Mouse (Mus musculus) lung, embryonic 16.5 days (tissue): ENCODE measurements around the gene H2-Eb2. TPM values are rescaled to one million over a fixed set of nuclear protein-coding genes. Genes with fewer than 3 reads are reported as not detected.

Experiments
- ATAC-seq: fragments of 200-750 bp; cut with Nextera tagmentation; 2 replicates; pipeline ENCODE4 v1.8.0; 2017; ENCODE audit warnings: low read depth, mild to moderate bottlenecking, moderate library complexity
- H3K27ac ChIP-seq: fragments of 300-500 bp; sonication (generic); 2 replicates; pipeline ENCODE4 v1.5.1; 2014; ENCODE audit warnings: mild to moderate bottlenecking, control low read depth, low read length
- H3K27me3 ChIP-seq: fragments of 300-500 bp; sonication (generic); 2 replicates; pipeline ENCODE4 v1.6.1; 2014; ENCODE audit warnings: low read depth, low read length, mixed read lengths; ENCODE audit not compliant: control insufficient read depth, insufficient read depth
- H3K36me3 ChIP-seq: fragments of 300-500 bp; sonication (generic); 2 replicates; pipeline ENCODE4 v1.6.1; 2014; ENCODE audit warnings: low read length; ENCODE audit not compliant: control insufficient read depth, insufficient read depth
- H3K4me1 ChIP-seq: fragments of 300-500 bp; sonication (generic); replicated peaks from 2 replicates; pipeline ENCODE4 v1.6.1; 2014; ENCODE audit warnings: low read length, mixed read lengths; ENCODE audit not compliant: control insufficient read depth, insufficient read depth
- H3K4me2 ChIP-seq: fragments of 300-500 bp; sonication (generic); 2 replicates; pipeline ENCODE4 v1.6.1; 2014; ENCODE audit warnings: low read depth, low read length, control low read depth
- H3K4me3 ChIP-seq: fragments of 300-500 bp; sonication (generic); 2 replicates; pipeline ENCODE4 v1.5.1; 2014; ENCODE audit warnings: mild to moderate bottlenecking, low read length, control low read depth
- H3K9ac ChIP-seq: fragments of 300-500 bp; sonication (generic); 2 replicates; pipeline ENCODE4 v1.6.1; 2014; ENCODE audit warnings: low read length, control low read depth
- H3K9me3 ChIP-seq: fragments of 300-500 bp; sonication (generic); 2 replicates; pipeline ENCODE4 v1.6.1; 2016; ENCODE audit warnings: low read length; ENCODE audit not compliant: control insufficient read depth
- WGBS: fragments of 180-500 bp; shearing (Covaris S2); extraction: QIAGEN DNeasy Blood & Tissue Kit; methylation state at CpG from one replicate; pipeline ENCODE4 v1.1.7; 2014; 5-methylcytosine and 5-hydroxymethylcytosine counted together
- polyA plus RNA-seq: library from polyadenylated mRNA; unstranded; fragments of >200 nt; fragmentation: Nextera tagmentation; extraction: Ambion mirVana; gene quantifications from 2 replicates; pipeline ENCODE4 v1.2.1, GENCODE M21; 2015

Gene H2-Eb2
- polyA plus RNA-seq, 1 experiment from 2014 or later: 0.04 TPM

DNA sequence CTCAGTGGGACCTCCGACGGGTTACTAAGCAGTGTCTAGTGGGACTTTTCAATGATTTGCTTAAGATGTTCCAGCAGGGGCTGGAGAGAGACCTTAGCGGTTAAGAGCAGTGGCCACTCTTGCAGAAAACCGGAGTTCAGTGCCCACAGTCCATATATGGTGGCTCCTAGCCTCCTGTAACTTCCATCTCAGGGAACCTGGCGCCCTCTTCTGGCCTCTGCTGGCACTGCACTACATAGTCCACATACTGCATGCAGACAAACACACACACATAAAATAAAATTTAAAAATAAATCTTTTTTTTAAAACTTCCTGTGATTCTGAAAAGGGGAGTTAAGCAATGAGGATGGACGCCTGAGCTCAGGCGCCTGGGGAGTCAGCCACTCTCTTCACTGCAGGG is 57.7 kb downstream of the H2-Eb2 start:
- Histone ChIP-seq H3K9ac (no peak overlapping the region), H3K4me2 (no peak overlapping the region), H3K27ac (no peak overlapping the region), H3K36me3 (no peaks in the 10 kb centered on the region), H3K4me3 (no peak overlapping the region), H3K9me3 (no peaks in the 10 kb centered on the region), H3K4me1 (no peaks in the 10 kb centered on the region), H3K27me3 (no peaks in the 10 kb centered on the region)
- 65% methylated on average over 7 of the region's 7 CpGs for WGBS
- ATAC-seq: no peak

GRCm38 (mm10) chr17:34384699-34385098 is 59.2 kb downstream of the H2-Eb2 start:
- Histone ChIP-seq H3K9me3 (no peaks in the 10 kb centered on the region), H3K4me3 (no peak overlapping the region), H3K9ac (no peak overlapping the region), H3K4me2 (no peak overlapping the region), H3K36me3 (no peaks in the 10 kb centered on the region), H3K27me3 (no peaks in the 10 kb centered on the region), H3K4me1 (no peaks in the 10 kb centered on the region), H3K27ac (no peak overlapping the region)
- no peak for ATAC-seq
- 54% methylated on average over 3 of the region's 3 CpGs for WGBS

DNA sequence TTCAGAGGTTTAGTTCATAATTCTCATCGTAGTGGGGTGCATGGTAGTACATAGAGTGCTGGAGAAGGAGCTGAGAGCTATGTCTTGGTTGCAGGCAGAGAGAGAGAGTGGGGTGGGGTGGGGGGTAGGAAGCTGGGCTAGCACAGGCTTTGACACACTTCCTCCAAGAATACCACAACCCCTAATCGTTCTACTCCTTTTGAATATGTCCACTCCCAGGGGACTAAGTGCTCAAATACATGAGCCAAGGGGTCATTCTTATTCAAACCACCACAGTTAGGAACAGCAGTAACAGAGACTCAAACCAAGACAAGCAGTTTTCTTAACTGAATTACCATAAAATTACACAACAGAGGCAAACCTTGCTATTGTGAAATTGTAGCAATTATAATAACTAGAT is 61.2 kb downstream of the H2-Eb2 start:
- Histone ChIP-seq H3K9me3 (no peaks in the 10 kb centered on the region), H3K36me3 (no peaks in the 10 kb centered on the region), H3K4me2 (no peak overlapping the region), H3K9ac (no peak overlapping the region), H3K4me1 (no peaks in the 10 kb centered on the region), H3K27ac (no peak overlapping the region), H3K4me3 (no peak overlapping the region), H3K27me3 (0 out of 2 replicates have a peak, but pooled peaks cover 3% of the 10 kb centered on the region)
- WGBS: 60% methylated on average over 2 of the region's 2 CpGs
- ATAC-seq: no peak

DNA sequence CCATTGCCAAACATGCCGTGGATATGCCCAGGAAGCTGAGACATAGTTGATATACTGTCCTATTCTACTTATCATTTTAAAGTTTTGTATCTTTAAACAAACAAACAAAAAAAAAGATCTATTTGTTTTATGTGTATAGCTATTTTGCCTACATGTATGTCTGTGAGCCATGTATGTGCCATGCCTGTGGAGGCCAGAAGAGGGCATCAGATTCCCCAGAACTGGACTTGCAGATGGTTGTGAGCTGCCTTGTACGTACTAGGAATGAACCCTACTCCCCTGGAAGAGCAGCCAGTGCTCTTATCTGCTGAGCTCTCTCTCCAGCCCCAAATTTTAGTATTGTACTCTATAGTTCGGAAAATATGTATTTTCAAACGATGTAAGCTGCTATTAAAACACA is 63.0 kb downstream of the H2-Eb2 start:
- Histone ChIP-seq H3K27me3 (0 out of 2 replicates have a peak, but pooled peaks cover 3% of the 10 kb centered on the region), H3K9ac (no peak overlapping the region), H3K4me3 (no peak overlapping the region), H3K27ac (no peak overlapping the region), H3K4me2 (no peak overlapping the region), H3K9me3 (no peaks in the 10 kb centered on the region), H3K36me3 (no peaks in the 10 kb centered on the region), H3K4me1 (no peaks in the 10 kb centered on the region; the same call in 1 of the 2 replicates)
- WGBS: 36% methylated on average over 4 of the region's 4 CpGs
- ATAC-seq: no peak

Other genes with a start within 250 kb of the H2-Eb2 start
- 0.23 and 1.0 TPM in 2 replicates for gene H2-Oa, start 233.3 kb upstream of the H2-Eb2 start, polyA plus RNA-seq
- gene H2-DMa, start 206.1 kb upstream of the H2-Eb2 start, polyA plus RNA-seq: 11.8 and 12.7 TPM in 2 replicates
- gene Brd2, start 203.0 kb upstream of the H2-Eb2 start, polyA plus RNA-seq: 97.8 and 100 TPM in 2 replicates
- gene H2-DMb2, start 182.4 kb upstream of the H2-Eb2 start, polyA plus RNA-seq: 1.6 and 2.1 TPM in 2 replicates
- gene H2-DMb1, start 172.6 kb upstream of the H2-Eb2 start, polyA plus RNA-seq: 3.7 and 6.2 TPM in 2 replicates
- 7.2 and 9.7 TPM in 2 replicates for gene Tap1, start 138.1 kb upstream of the H2-Eb2 start, polyA plus RNA-seq
- gene Psmb9, start 137.9 kb upstream of the H2-Eb2 start, polyA plus RNA-seq: 8.8 and 12.8 TPM in 2 replicates
- gene Psmb8, start 127.9 kb upstream of the H2-Eb2 start, polyA plus RNA-seq: 21.4 and 37.2 TPM in 2 replicates
- gene Tap2, start 122.1 kb upstream of the H2-Eb2 start, polyA plus RNA-seq: 12.2 and 18.1 TPM in 2 replicates
- 0.35 and 0.53 TPM in 2 replicates for gene H2-Ob, start 86.8 kb upstream of the H2-Eb2 start, polyA plus RNA-seq
- 15.1 and 36.2 TPM in 2 replicates for gene H2-Ab1, start 68.0 kb upstream of the H2-Eb2 start, polyA plus RNA-seq
- gene H2-Aa, start 37.8 kb upstream of the H2-Eb2 start, polyA plus RNA-seq: 9.0 and 18.1 TPM in 2 replicates
- gene H2-Eb1, start 19.8 kb upstream of the H2-Eb2 start, polyA plus RNA-seq: 6.5 and 13.5 TPM in 2 replicates
- gene Btnl2, start 29.2 kb downstream of the H2-Eb2 start, polyA plus RNA-seq: 0.09 TPM in 1 of 2 replicates, not detected in the other
- not detected in 2 replicates for gene Btnl1, start 51.5 kb downstream of the H2-Eb2 start, polyA plus RNA-seq
- 0.44 TPM in 1 of 2 replicates, not detected in the other for gene BC051142, start 73.2 kb downstream of the H2-Eb2 start, polyA plus RNA-seq
- gene Btnl4, start 151.7 kb downstream of the H2-Eb2 start, polyA plus RNA-seq: not detected in 2 replicates
- not detected in 2 replicates for gene Btnl6, start 191.7 kb downstream of the H2-Eb2 start, polyA plus RNA-seq
- 9.2 and 10.2 TPM in 2 replicates for gene Notch4, start 238.6 kb downstream of the H2-Eb2 start, polyA plus RNA-seq